ENCODE assay signal across 23 mouse cellular contexts in genomic region chr9:47714541-47714940, GRCm38 (mm10).
DNase-seq lines count a peak whose midpoint lies in the region; ATAC-seq and TF ChIP-seq lines count a peak whose summit lies in the region.
"Had no signal": no experiment of that assay in that cellular context is flagged by ENCODE, and none has a peak within 500 bp of the region (broad histone marks: within the 10 kb centered on the region; RNA-seq: fewer than 3 reads in every experiment).

No protein-coding gene starts in this region.

- no peaks in the 10 kb centered on the region for H3K36me3 ChIP-seq in hindbrain, embryonic 14.5 days (replicated peaks; ENCODE audit: control insufficient read depth, insufficient read depth)
- no peaks in the 10 kb centered on the region for H3K36me3 ChIP-seq in neural tube, embryonic 15.5 days
- H3K36me3 ChIP-seq: embryonic facial prominence, embryonic 15.5 days; forebrain, embryonic 10.5 days; intestine, embryonic 15.5 days; kidney, embryonic 15.5 days; limb, embryonic 12.5 days; liver, embryonic 12.5 days; neural tube, embryonic 12.5 days had no signal

- TF ChIP-seq CTCF in layer of hippocampus, adult 2 months (conservative IDR thresholded peaks at IDR 0.05): no peak
- TF ChIP-seq CTCF in brain, embryonic 14.5 days (IDR thresholded peaks at IDR 0.05; ENCODE audit: borderline replicate concordance, extremely low read depth, insufficient read depth, insufficient read length): no peak

- ATAC-seq in hindbrain, embryonic 14.5 days (ENCODE audit: low FRiP score): no peak; the same call in 1 of the 2 replicates
- peak; percentile 38; the same call in 1 of the 2 replicates for ATAC-seq in neural tube, embryonic 15.5 days (ENCODE audit: low FRiP score)
- ATAC-seq: intestine, embryonic 15.5 days; liver, embryonic 12.5 days had no signal

- 0 out of 2 replicates have a peak overlapping the region, but pooled peaks have one; percentile 10 for H3K27ac ChIP-seq in layer of hippocampus, adult 2 months
- H3K27ac ChIP-seq in hindbrain, embryonic 14.5 days: no peak overlapping the region
- H3K27ac ChIP-seq in neural tube, embryonic 15.5 days (replicated peaks): 0 out of 2 replicates have a peak overlapping the region, but pooled peaks have one; percentile 54
- H3K27ac ChIP-seq: embryonic facial prominence, embryonic 15.5 days; forebrain, embryonic 10.5 days; intestine, embryonic 15.5 days; kidney, embryonic 15.5 days; limb, embryonic 12.5 days; liver, embryonic 12.5 days; neural tube, embryonic 12.5 days had no signal

- DNase-seq in layer of hippocampus, adult 2 months (ENCODE audit: low spot score in 2 of 2): no peak
- no peak for DNase-seq in layer of hippocampus, postnatal 14 days (ENCODE audit: low spot score in 2 of 2)
- peak; percentile 85 for DNase-seq in brain, embryonic 14.5 days (ENCODE audit: low read depth)
- DNase-seq in hindbrain, embryonic 14.5 days (ENCODE audit: low spot score): peak; percentile 57
- no peak for DNase-seq in kidney, adult 18-20 months
- DNase-seq in kidney, adult 9 months: no peak
- DNase-seq: adrenal gland, adult 2 months; cerebellum, adult 9-11 months; gastrocnemius, postnatal 10 days; heart, adult 18-20 months; heart, postnatal 36 days; kidney, postnatal 4 days; lung, embryonic 14.5 days; lung, postnatal 36 days; right cerebral cortex, postnatal 25 days had no signal

- no peak for TF ChIP-seq POLR2A in brain, embryonic 14.5 days (IDR thresholded peaks at IDR 0.05; ENCODE audit: borderline replicate concordance, extremely low read depth, insufficient read depth, insufficient read length, poor library complexity, severe bottlenecking)

- no peaks in the 10 kb centered on the region for H3K27me3 ChIP-seq in hindbrain, embryonic 14.5 days (ENCODE audit: control insufficient read depth, insufficient read depth, low read length)
- no peaks in the 10 kb centered on the region for H3K27me3 ChIP-seq in neural tube, embryonic 15.5 days (replicated peaks)
- H3K27me3 ChIP-seq: embryonic facial prominence, embryonic 15.5 days; intestine, embryonic 15.5 days; kidney, embryonic 15.5 days; limb, embryonic 12.5 days; liver, embryonic 12.5 days; neural tube, embryonic 12.5 days had no signal

- 23% methylated on average over 2 of the region's 2 CpGs for WGBS in hindbrain, embryonic 14.5 days
- 19% methylated on average over 2 of the region's 2 CpGs for WGBS in neural tube, embryonic 15.5 days

- H3K9me3 ChIP-seq in hindbrain, embryonic 14.5 days (ENCODE audit: control insufficient read depth, low read length): no peaks in the 10 kb centered on the region
- no peaks in the 10 kb centered on the region for H3K9me3 ChIP-seq in neural tube, embryonic 15.5 days (replicated peaks)
- H3K9me3 ChIP-seq: embryonic facial prominence, embryonic 15.5 days; forebrain, embryonic 10.5 days; intestine, embryonic 15.5 days; kidney, embryonic 15.5 days; liver, embryonic 12.5 days; neural tube, embryonic 12.5 days had no signal

- no peak overlapping the region for H3K4me2 ChIP-seq in hindbrain, embryonic 14.5 days (replicated peaks)
- no peak overlapping the region for H3K4me2 ChIP-seq in neural tube, embryonic 15.5 days
- H3K4me2 ChIP-seq: embryonic facial prominence, embryonic 15.5 days; intestine, embryonic 15.5 days; kidney, embryonic 15.5 days; limb, embryonic 12.5 days; liver, embryonic 12.5 days; lung, embryonic 14.5 days; neural tube, embryonic 12.5 days had no signal

- no peak overlapping the region for H3K9ac ChIP-seq in hindbrain, embryonic 14.5 days
- no peak overlapping the region for H3K9ac ChIP-seq in neural tube, embryonic 15.5 days (replicated peaks)
- H3K9ac ChIP-seq: embryonic facial prominence, embryonic 15.5 days; intestine, embryonic 15.5 days; kidney, embryonic 15.5 days; limb, embryonic 12.5 days; liver, embryonic 12.5 days; lung, embryonic 14.5 days; neural tube, embryonic 12.5 days had no signal

- H3K4me3 ChIP-seq in layer of hippocampus, adult 2 months: no peak overlapping the region
- H3K4me3 ChIP-seq in hindbrain, embryonic 14.5 days (replicated peaks; ENCODE audit: low read length): no peak overlapping the region
- H3K4me3 ChIP-seq in neural tube, embryonic 15.5 days (replicated peaks): no peak overlapping the region
- H3K4me3 ChIP-seq: embryonic facial prominence, embryonic 15.5 days; forebrain, embryonic 10.5 days; intestine, embryonic 15.5 days; kidney, embryonic 15.5 days; limb, embryonic 12.5 days; liver, embryonic 12.5 days; neural tube, embryonic 12.5 days had no signal

- peaks cover 30% of the 10 kb centered on the region; the same call in 1 of the 2 replicates for H3K4me1 ChIP-seq in hindbrain, embryonic 14.5 days (replicated peaks; ENCODE audit: control insufficient read depth, insufficient read depth, low read length)
- H3K4me1 ChIP-seq in neural tube, embryonic 15.5 days: peaks cover 37% of the 10 kb centered on the region
- H3K4me1 ChIP-seq: intestine, embryonic 15.5 days; kidney, embryonic 15.5 days; liver, embryonic 12.5 days had no signal

Comparison
In these comparisons a context has a peak if more than half of its experiments do, and no peak if none do; other contexts are left out.
1. DNase-seq: peak in brain, embryonic 14.5 days (single experiment) and hindbrain, embryonic 14.5 days (single experiment); none in layer of hippocampus, adult 2 months (0 of 2), layer of hippocampus, postnatal 14 days (0 of 2), kidney, adult 18-20 months (single experiment) and kidney, adult 9 months (single experiment).